Mouse (Mus musculus) ZHBTc4 (cell line): Measurements from ENCODE around the gene Zmiz2.

Experiments used
- DNase-seq: peaks from one replicate; pipeline ENCODE4 v3.0.0-alpha.2; 2011; ENCODE audit warnings: low read depth, low spot score

Gene Zmiz2

DNA sequence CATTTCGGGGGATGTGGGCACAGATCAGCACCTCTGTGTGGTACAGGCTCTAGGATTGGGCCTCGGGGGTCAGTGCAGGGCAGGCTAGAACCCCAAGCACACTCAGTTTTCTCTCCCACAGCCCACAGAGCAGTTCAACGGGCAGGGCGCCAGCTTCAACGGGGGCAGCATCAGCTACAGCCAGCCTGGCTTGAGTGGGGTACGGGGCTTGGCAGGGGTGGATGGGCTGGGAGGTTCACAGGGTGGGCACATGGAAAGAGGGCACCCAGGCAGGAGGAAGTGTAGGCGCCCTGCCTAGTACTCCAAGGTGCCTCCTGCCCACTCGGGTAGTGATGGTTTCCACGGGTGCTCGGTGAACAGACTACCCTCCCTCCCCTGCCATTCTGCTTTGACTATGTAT lies 9.3 kb downstream of the Zmiz2 start:
- no peak for DNase-seq

DNA sequence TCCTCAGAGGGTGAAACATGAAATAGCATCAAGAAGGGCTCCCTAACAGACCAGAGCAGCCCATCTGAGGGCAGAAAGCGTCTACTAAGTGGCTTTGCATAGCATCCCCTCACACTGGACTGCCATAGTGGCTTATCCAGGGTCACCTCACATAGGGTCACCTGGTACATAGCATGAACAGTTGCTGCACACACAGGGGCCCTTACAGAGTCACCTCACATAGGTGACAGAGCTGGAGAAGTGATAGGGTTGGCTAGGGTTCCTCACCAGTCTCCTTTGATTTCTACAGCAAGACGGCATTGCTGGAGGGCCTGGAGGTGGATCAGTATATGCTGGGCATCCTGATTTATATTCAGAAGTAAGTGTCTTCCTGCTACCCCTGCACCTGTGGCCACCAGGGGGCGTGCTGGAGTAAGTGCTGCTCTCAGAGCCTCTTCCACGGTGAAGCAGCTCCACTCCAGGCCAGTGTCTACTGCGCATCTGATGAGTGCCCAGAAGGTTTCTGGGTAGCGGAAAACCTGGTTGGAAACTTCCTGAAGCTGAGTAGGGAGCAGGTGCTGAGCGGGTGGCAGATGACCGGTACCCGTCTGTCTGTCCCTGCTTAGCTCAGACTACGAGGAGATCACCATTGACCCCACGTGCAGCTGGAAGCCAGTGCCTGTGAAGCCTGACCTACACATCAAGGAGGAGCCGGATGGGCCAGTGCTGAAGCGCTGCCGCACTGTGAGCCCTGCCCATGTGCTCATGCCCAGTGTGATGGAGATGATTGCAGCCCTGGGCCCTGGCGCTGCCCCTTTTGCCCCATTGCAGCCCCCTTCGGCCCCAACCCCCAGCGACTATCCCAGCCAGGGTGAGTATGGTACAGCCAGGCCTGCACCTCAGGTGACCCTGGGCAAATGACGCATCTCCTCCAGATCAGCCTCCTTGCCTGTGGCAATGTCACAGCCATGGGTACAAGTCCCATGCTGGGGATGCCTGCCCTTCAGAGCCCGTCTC lies 13.9 kb downstream of the Zmiz2 start:
- DNase-seq, result peak; percentile 91

DNA sequence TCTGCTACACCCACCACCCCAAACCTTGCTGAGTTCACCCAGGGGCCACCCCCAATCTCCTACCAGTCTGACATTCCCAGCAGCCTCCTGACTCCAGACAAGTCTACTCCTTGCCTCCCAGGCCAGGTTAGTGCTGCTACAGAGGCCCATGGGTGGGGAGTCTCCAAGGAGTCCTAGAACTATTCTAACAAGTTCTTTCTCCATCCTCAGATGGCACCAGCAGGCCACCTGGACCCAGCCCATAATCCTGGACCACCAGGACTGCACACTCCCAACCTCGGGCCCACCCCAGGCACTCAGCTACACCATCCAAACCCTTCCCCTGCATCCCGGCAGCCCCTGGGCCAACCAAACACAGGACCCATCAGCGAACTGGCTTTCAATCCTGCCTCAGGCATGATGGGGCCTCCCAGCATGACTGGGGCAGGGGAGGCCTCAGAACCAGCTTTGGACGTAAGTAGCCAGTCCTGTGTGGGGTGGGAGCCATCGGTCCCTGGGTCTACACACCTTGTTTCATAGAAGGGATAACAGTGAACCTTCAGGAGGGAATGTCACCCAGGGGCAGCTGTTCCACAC lies 15.0 kb downstream of the Zmiz2 start:
- DNase-seq, result no peak

DNA sequence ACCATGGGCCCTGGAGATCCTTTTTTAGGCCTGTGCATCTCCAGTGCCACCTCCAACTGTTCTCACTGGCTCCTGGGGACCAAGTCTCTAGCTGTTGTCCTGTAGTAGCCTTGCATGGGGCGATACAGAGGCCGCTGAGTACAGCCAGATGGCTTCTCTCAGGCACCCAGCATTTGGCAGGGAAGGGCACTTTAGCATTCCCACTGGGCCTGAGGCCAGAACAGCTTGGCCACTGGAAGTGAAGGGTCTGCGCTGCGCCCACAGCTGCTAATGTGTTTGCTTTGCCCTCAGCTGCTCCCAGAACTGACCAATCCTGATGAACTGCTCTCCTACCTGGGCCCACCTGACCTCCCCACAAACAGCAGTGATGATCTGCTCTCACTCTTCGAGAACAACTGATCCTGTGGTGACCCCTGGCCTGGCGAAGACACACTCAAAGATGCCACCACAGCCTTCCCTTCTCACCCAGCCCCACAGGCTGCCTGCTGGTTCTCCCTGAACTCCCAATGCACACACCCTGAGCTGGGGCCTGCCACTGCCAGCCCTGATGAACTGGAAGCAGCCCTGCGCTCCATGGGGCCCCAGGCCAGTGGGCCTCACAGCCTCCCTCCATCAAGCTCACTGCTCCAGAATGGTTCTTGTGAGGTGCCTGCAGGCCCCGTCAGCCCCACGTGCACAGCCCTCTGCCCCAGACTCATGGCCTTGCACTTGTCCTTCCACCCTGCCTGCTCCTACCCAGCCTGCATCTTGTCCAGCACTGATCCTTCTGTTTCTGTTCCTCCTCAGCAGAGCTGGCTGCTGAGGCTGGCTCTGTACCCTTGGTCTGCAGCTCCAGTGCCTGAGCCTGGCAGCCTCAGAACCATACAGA lies 16.1 kb downstream of the Zmiz2 start:
- no peak for DNase-seq

DNA sequence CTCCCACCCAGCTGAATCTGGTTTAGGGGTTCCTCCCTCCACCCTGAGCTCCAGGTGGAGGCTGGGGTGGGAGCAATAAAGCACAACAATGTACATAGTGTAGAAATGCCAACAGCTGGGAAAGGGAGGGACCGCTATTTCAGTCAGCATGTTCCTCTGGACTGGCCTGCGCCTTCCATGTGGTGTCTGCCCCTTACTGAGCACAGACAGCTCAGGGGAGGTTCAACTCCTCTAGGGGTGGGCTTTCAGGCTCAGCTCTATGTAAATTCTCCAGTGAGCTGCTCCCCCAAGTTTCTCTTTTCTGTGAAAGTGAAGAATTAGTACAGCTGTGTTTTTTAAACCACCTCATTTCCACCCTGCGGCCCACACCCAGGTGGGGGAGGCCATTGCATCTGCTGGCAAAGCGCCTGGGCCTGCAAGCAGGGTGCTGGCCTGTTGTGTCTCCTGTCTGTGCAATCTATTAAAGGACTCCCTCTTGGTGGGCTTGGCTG lies 16.8 kb downstream of the Zmiz2 start:
- peak; percentile 18 for DNase-seq

DNA sequence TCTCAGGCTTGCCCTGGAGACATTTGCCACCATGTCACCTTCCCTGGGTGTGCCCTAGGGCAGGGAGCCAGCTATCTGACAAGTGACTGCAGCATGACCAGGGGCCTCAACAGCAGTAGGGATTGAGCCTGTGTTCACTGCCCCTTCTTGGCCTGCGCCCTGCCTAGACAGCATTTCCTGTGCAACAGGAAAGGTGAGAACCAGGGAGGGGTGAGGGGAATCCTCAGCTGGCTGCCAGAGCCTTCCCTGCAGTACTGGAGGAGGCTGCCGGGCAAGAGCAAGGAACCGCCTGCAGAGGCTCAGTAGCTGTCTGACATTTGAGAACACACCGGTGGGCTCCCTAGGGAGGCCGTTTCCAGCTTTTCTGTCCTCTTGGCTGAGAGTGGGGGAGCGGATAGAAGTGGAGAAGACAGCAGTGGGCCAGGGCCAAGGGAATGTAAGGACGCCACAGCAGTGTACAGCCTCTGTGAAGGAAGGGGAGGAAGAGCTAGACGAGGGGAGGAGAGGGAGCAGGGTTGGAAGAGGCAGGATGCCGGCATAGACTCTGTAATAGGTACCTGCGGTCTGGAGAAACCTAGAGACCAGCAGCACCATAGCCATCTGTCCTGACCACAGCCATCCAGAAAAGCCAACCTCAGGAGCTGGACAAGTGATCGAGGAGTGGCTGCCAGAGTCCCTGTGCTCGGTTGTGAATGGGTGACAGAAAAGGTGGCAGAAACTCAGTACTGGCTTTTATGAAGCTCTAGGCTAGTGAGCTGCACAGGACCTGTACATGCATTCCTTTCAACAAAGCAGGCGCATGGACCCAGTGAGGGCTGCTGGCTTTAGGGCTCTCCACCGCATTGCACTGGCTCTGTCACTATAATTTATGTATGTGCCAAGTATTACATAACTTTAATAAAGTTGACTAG lies 17.6 kb downstream of the Zmiz2 start:
- DNase-seq, result peak; percentile 19

DNA sequence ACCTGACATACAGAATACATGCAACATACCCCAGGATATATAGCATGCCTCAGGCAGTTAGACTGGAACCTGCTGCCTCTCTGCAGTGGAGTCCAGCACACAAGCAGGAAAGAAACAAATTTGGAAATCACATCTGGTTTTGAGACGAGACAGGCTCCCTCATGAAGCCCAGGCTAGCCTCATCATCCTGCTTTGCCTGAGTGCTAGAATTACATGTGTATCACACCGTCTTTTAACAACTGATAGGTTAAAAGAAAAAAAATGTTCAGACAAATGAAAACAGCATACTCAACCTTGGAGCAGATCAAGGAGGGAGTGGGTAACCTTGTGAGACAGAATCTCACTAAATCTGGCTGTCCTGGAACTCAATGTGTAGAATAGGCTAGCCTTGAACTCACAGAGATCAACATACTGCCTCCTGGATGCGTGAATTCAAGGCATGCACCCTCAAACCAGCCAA lies 18.3 kb downstream of the Zmiz2 start:
- no peak for DNase-seq

DNA sequence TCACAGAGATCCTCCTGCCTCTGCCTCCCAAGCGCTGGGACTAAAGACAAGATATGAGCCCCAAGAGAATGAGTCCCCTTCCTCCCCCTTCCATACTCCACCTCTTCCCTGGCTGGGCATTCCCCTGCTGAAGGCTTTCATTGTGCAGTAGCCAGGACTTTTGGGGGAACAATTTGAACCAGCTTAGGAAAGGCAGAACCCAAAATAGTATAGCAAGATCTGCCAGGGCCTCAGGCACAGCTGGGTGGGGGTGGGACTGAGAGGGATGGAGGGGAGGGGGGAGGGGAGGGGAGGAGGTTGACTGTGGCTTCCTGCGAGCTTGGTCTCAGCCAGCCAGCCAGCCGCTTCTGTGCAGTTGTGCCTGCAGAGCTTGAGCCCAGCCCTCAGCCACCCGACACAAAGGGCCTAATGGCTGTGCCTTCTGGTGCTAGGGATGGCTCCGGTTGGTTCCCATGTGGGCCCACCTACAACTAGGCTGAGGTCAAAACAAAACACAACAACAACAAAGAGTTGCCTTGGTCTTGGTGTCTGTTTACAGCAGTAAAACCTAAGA lies 21.3 kb downstream of the Zmiz2 start:
- peak; percentile 93 for DNase-seq

DNA sequence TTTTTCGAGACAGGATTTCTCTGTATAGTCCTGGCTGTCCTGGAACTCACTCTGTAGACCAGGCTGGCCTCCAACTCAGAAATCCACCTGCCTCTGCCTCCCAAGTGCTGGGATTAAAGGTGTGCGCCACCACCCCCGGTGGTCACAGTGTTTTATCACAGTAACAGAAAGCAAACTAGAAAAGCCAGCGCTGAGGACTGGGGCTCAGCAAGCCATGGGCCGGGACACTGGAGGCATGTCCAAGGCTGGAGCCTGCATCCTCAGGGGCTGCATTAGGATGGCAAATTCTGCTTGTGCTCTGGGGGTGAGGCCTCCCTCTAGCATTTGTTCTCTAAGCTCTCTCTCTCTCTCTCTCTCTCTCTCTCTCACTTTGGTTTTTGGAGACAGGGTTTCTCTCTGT lies 21.9 kb downstream of the Zmiz2 start:
- peak; percentile 46 for DNase-seq

DNA sequence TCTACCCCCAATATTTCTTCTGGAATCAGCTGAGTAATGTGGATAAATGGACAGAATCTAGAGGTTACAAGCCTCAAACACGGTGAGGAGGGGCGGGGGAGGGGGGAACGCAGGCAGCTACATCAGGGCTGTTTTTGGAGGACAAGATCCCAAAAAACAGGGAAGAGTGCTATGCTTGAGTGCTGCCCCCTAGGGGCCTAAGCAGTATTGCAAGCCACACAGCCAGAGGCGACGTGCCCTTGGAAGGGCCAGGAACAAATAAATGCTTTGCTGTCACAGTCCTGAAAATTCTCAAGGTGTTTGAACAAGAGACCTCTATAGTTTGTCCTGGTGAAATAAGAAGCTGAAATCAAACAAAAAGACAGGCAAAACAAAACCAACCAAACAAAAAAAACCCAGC lies 22.8 kb downstream of the Zmiz2 start:
- peak; percentile 91 for DNase-seq

DNA sequence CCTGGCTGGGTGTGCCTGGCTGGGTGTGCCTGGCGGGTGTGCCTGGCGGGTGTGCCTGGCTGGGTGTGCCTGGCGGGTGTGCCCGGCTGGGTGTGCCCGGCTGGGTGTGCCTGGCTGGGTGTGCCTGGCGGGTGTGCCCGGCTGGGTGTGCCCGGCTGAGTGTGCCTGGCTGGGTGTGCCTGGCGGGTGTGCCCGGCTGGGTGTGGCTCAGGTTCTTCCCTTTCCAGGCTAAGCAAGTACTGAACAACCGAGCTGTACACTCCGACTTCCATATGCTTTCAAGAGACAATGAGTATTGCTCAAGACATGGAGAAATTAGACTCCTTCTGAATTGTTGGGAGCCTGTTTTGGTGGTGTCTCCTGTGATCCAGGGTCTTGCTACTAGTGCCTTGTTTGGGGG lies 24.4 kb downstream of the Zmiz2 start:
- DNase-seq, result peak; percentile 35

DNA sequence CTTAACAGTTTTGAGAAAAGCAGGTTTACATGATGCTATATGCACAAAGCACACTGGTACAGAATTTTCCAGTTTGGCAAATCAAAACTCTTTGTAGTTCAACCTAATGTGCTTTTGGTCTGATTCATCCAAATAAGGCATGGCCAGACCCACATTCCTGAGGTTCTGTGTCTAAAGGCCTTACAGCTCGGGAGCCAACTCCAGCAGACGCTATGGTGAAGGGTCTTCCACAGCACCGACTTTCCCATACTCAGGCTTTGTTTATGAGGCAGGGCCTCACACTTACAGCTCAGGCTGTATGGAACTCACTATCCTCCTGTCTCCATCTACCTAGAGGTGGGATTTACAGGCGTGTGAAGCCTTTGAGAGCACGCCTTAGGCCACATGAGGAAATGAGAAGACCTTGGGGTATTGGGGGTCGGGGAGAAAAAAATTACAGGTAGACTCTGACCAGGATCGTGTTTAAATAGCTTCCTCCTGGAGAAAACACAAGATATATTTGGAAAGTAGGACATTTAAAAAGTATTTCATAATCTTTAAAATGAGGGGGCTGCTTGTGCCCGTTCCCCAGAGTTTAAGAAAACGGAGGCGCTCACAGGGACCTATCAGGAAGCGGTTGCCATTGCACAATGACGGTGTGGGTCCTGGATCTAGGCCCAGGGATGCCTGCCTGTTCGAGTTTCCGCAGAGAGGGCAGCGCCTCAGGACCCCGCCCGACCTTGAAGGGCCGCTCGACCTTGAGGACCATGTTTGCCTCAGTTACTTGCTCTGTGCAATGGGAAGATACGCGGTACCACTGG lies 26.1 kb downstream of the Zmiz2 start, which contains the start of gene Ppia:
Ppia (plus strand) TSS at position 693 of the 800 bp plus-strand sequence.
- DNase-seq, result peak; percentile 56

DNA sequence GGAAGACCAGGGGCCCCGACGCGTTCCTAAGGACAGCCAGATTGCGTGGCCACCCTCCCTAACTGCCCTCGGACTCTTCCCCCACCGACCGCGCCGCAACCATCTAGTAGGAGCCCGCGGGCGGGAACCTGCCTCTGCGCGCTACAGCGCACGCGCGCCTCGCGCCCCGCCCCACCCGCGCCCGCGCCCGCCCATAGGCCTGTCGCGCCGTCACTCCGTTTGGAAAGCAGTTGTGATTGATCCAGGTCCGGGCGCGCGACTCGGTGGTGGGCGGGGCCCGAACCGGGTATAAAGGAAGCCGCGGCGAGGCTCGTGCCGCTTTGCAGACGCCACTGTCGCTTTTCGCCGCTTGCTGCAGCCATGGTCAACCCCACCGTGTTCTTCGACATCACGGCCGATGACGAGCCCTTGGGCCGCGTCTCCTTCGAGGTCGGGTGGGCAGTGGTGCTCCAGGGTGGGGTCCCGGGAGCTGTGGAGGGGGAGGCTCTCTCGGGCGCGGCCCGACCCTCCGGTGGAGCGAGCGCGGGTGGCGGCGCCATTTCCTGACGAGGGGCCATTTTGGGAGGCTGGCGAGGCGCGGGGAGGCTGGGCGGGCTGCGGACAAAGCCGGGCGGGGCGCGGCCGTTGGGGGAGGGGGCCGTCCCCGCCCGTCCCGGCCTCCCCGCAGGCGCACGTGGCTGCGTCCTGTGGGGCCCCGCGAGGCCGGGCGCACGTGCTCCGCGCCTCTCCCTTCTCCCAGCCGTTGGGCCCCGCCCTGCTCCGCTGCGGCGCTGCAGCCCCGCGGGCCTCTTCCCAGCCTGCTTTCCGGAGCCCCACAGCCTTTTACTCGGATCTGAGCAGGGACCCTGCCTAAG lies 26.9 kb downstream of the Zmiz2 start:
- DNase-seq, result peak; percentile 96

DNA sequence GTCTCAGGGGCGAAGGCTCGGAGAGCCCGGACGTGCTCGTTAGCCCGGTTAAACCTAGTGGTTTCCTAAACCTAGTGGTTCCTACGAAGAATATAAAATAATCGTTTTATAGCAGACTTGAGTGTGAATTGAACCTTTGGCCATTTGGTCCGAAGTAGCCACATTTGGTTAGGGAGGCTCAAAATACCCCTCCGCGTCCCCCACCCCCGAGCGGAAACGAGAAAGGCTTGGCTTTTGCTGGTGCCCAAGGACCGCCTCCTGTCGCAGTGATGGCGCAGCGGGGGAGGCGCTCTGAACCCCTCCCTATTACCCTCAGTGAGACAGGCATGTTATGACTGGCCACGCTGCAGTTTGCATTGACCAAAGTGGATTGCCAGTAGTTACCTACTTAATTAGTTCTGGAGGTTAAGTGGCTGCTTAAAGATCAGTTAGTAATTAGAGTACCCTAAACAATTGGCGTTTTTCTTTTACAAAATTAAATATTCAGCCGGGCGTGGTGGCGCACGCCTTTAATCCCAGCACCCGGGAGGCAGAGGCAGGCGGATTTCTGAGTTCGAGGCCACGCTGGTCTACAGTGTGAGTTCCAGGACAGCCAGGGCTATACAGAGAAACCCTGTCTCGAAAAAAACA lies 27.6 kb downstream of the Zmiz2 start:
- peak; percentile 94 for DNase-seq

DNA sequence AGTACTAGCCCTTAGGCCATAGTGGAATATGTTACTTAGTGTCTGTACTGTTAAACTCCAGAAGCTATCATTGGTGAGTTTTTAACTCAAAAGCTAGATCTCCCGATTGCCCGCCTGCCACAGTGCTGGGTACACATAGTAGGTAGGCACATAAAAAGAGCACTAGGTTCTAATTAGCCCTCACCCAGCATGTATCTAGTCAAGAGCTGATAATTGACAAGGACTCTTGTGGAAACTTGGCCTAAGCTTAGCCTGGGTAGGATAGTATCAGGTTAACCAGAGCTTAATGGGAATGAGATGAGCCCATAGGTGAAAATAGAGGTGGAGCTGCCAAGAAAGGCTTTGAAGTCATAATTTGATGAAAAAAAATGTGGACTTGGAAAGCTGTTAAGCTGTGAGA lies 28.2 kb downstream of the Zmiz2 start:
- peak; percentile 34 for DNase-seq

DNA sequence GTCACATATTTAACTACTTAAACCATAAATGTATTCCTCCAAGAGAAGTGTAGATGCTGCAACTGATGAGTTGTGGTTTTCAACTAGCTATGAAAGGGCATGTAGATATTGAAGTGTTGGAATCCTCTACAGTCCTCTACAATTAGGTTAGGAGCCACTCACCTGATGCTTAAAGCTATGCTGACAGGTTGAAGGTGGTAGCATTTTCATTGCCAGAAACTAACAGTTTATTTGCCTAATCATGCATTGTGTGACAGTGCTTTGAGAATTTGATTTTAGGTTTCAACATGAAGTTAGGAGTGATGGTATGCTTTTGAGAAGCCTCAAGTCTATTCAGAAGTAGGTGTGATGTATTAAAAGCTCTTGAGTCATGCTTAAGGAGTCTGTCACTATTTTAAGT lies 28.6 kb downstream of the Zmiz2 start:
- no peak for DNase-seq

DNA sequence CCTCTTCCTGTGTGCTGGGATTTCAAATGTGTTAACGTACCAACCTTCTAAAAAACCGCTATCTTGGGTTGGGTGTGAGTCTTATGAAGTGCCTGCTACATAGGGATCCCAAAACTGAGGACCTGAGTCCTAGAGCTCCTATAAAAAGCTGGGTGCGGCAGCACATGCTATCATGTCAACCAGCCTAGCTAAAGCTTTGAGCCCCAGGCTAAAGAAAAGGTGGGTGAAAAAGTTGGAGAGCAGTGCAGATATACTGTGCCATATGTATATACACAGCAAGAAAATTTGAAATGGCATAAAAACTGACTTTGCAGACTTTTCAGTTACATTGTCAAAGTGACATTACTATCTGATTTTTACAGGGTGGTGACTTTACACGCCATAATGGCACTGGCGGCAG lies 29.9 kb downstream of the Zmiz2 start:
- DNase-seq, result peak; percentile 18

DNA sequence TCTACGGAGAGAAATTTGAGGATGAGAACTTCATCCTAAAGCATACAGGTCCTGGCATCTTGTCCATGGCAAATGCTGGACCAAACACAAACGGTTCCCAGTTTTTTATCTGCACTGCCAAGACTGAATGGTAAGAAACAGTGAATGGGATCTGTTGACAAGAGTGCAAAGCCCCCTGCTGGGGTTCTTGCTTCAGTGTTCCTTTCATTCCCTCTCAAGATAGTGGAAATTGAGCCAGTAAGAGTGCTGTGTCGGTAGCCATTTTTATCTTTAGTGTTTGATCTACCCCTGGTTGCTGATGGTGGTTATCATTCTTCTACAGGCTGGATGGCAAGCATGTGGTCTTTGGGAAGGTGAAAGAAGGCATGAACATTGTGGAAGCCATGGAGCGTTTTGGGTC lies 30.3 kb downstream of the Zmiz2 start:
- DNase-seq, result peak; percentile 65
